Mouse (Mus musculus) cerebral cortex, adult 2 months (tissue): ENCODE data around the gene Nags.

ENCODE experiments used
- WGBS: fragments of 180-500 bp; shearing (Covaris S2); methylation state at CpG from one replicate; pipeline ENCODE4 v1.1.7; 2018; 5-methylcytosine and 5-hydroxymethylcytosine counted together

Gene Nags

DNA sequence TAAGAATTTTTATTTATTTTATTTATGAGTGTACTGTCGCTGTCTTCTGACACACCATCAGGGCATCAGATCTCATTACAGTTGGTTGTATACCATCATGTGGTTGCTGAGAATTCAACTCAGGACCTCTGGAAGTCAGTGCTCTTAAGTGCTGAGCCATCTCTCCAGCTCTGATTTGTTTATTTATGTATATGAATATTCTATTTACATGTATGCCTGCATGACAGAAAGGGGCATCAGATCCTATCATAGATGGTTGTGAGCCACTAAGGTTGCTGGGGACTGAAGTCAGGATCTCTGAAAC, 11.4 kb downstream of the Nags start:
- WGBS: 7% methylated on average over 1 of the region's 1 CpGs

DNA sequence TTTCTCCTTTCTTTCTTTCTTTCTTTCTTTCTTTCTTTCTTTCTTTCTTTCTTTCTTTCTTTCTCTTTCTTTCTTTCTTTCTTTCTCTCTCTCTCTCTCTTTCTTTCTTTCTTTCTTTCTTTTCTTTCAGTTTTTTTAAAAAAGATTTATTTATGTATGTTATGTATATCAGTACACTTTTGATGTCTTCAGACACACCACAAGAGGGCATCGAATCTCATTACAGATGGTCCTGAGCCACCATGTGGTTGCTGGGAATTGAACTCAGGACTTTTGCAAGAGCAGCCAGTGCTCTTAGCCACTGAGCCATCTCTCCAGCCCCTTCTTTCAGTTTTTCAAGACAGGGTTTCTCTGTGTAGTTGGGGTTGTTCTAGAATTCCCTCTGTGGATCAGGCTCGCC, 12.7 kb downstream of the Nags start:
- WGBS: 71% methylated on average over 2 of the region's 2 CpGs

DNA sequence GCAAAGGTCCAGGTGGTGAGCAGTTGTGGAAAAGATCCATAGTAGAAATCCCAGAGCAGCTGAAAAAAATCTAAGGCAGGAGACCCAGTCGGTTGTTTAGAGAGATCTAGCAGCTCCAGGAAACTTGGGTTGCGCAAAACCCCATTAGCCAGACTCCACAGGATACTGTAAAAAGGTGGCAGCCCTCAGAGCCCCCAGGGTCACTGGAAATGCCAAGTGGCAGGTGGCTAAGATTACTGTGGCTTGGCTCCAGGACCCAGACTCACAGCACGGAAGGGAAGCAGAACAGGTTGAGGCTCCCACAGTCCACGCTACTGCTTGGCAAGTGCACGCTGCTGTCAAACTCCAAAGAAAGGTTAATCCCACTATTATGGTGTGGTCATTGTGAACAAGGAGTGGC, 14.5 kb downstream of the Nags start:
- WGBS: 84% methylated on average over 5 of the region's 5 CpGs

DNA sequence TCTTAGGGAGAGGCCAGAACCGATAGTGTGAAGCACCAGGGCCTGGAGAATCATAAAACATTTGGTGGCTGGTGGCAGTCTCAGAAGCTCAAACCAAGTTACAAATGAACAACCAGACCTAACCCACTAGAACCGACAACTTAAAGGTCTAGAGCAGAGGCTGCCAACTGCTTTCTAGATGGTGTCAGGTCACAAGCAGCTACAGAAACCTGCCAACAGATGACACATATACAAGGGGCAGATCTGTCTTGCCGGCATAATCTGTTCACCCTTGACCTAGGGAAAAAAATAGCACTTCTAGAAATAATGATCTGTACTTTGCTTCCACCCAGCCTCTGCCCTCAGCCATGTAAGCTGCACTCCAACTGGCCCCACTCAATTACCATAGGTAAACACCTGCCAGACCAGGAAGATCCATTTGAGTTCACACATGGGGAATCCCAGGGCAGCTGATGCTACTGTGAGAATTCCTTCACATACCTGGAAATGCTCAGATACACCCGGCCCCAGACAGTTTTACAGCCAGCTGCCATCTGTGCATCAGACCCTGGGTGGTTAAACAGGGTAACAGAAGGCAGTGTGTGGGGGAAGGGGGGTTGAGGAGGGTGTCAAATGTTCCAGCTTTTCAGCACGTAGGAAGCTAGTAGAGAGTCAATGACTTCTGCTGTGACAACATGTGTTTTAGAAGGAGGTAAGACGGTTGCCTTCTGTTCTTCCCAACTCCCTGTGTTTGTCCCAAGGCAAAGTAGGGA, 20.8 kb downstream of the Nags start:
- 50% methylated on average over 6 of the region's 6 CpGs for WGBS

DNA sequence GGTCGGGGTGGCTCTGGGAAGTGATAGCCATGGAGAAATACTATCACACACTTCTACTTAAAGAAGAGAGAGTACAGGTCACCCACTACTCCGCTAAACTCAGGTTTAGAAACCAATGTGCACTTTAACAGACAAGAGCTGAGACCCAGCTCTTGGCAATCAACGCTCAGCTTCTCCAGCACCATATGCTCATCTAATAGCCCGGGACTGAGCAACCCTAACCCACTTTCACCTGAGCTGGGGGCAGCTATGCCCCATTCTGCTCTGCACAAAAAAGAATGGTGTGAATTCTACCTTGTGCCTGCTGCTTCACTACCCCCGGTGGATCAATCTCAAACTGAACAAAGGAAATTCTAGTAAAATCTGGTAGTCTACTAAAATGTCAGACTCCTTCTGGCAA, 22.2 kb downstream of the Nags start:
- WGBS: 75% methylated on average over 5 of the region's 5 CpGs

DNA sequence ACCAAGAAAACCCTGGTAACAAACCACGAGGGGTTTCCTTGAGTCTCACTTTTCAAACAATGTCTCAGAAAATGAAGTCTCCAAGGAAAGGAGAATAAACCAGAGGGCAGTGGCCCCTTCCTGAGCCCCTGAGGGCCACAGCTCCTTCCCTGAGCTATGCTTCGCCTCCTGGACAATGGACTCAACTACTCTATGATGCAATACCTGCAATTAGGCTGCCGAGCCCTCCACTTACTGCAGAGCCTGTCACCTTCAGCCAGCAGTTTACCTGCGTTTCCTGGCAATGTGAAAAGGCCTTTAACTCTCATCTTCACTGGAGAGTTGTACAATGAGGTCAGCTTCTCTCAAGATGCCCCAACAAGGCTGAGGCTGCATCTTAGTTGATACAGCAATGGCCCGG, 23.4 kb downstream of the Nags start:
- WGBS: 63% methylated on average over 5 of the region's 5 CpGs

DNA sequence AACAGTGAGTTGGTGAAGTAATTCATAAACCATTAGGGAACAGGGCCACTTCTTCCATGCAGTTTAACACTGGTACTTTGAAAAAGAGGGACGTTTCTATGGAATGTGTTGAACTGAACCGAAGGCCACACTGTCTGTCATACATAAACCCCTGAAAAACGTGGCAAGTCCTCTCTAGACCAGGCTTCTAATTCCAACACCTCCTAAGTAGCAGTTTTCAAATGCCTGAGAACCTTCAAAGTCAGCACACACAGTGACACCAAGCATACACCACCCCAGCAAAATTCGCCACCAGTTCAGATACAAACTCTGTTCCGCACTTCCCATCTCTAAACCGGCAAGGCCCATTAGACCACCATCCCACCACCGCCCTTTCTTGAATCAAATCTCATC, 38.9 kb downstream of the Nags start:
- 2% methylated on average over 7 of the region's 7 CpGs for WGBS

DNA sequence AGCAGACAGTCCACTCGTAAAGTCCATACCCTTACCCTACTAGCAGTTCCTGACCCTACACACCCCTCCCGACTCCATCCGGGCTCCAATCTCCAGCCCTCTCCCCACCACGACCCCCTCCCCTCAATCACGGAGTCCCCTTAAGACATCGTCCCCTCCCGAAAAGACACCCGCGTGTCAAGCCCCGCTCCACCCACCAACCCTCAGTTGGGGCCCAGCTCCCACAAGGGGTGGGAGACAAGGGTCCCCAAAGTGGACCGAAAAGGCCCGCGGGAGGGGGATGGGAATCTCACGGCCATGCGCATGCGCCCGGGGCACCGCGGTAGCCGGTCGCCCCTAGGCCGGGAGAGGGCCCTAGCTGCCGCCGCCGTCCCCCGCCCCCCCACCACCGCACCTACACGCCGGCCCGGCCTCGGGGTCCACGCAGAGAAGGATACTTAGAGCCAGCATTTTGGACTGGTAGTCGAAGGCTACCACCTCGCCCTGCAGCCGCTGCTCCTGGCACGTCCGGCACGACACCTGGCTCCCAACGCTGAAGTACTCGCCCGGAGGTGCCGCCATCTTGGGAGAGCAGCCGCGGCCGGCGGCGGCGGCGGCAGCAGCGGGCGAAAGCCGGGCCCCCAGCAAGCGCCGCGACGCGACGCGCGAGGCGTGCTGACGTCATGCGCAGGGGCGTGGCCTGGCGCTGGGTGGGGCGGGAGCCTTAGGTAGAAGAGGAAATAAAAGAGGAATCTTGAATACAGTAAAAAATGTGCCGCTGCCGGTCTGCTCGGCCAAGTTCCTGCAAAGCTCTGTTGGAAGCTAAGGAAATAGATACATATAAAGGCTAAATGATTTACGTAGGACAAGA, 39.6 kb downstream of the Nags start, which contains the start of gene Lsm12:
Gene Lsm12, minus strand, starts transcription at position 651 of the 850 bp plus-strand sequence.
- WGBS: under 1% methylated on average over 69 of the region's 70 CpGs

DNA sequence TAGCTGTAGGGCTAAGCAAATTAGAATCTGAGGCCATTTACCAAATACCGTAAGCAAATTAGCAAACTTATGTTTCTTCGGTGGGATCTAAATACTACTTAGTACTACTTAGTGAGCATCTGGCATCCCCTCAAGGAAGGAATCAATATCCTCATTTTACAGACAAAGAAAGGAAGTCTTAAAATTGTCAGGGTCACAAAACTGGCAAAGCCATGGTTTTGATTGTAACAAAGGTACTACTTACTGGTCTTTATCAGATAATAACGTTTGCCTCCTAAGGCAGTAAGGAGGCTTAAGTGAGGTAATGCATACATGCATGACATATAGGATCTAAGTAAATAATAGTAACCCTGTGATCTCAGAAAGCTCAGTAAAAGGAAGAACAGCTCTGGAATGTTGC, 40.4 kb downstream of the Nags start:
- WGBS: 18% methylated on average over 3 of the region's 3 CpGs

DNA sequence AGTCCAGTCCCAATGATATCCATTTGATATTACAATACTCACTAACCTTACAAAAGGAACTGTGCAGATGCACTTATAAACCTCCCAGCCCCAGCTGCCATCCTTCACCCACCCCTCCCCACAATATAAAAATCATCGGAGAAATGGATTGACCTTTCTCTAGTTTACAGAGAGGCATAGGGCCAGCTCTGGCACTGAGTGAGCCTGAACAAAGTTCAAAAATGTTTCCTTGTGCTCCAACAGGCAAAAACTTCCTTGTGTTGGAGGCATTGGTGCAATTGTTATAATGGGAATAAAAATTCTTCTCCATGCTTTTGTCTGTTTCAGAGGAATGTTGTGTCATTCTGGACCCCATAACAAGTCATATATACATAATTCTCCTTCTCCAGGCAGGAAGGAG, 40.9 kb downstream of the Nags start:
- 69% methylated on average over 1 of the region's 1 CpGs for WGBS

DNA sequence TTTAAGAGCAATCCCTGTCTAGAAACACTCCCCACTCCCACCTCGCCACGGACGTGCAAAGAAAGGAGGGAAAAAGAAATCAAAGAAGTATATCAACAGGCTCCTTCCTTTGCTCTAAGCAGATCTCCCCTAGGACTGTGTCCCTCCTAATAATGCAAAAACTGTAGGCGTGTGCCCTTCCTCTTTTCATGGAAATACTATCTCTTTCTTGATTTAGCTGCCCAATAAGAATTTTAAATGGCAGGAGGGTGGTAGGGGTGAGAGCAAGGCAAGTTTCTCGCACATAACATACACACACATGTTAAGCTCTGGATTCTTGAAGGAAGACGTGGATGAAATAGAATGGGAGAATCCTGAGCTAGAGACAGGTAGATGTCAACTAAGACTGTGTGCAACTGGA, 43.7 kb downstream of the Nags start:
- WGBS: 64% methylated on average over 6 of the region's 6 CpGs

DNA sequence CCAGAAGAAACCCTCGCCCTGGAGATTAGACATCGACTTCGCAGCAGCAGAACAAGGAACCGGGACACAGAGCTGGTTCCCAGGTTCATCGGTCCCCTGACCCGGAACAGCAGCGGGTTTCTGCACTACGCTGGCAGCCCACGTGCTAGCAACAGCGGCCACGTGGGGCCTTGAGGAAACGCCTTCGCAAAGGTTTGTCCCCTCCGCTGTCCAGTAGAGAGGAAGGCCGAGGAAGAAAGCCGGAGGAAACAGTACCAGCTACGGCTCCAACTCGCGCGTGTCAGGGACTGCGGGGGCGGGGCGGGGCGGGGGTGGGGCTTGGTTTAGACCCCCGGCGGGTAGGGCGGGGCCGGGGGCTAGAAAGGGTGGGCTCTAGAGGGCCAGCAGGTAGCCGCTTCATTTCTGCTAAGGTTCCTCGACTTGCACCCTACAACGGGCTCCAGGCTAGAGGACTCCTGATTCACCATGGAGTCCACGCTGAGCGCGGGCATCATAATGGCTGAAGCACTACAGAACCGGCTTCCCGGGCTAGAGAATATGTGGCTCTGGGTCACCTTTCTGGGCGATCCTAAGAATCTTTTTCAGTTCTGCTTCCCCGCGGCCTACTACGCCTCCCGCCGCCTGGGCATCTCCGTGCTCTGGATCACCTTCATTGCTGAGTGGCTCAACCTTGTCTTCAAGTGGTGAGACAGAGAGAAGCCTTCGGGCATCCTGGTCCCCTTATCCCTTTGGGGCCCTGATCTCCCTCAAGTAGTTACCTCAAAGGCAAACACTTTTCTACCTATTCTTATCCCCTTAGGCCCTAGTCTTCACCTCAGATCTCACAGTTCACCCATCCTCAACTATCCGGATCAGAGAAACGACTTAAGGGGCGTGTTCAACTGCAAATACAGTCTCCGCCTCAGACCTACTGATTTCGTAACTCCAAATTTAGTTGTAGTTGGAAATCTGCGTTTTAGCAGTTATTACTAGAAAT, 44.4 kb downstream of the Nags start, which contains the start of gene G6pc3:
Gene G6pc3, plus strand, starts transcription at position 160 of the 976 bp plus-strand sequence.
- WGBS: 1% methylated on average over 50 of the region's 50 CpGs

DNA sequence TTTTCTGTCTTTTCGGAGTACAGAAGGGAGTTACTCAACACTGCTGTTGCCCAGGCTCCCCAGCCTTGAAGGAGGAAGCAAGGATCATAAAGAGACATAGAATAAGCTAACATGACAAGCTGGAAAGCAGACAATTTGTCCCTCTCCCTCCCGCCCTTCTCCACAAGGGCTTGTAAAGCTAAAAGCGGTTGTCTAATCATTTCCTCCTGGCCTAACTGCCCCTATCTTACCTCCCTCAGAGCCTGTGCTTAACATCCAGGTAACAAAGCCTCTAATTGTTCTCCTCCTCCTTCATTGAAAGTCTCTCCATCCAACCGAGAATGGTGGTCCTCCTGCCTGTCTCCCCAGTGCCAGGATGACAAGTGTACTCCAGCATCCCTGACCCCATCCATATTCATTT, 45.5 kb downstream of the Nags start:
- WGBS: 66% methylated on average over 4 of the region's 4 CpGs

DNA sequence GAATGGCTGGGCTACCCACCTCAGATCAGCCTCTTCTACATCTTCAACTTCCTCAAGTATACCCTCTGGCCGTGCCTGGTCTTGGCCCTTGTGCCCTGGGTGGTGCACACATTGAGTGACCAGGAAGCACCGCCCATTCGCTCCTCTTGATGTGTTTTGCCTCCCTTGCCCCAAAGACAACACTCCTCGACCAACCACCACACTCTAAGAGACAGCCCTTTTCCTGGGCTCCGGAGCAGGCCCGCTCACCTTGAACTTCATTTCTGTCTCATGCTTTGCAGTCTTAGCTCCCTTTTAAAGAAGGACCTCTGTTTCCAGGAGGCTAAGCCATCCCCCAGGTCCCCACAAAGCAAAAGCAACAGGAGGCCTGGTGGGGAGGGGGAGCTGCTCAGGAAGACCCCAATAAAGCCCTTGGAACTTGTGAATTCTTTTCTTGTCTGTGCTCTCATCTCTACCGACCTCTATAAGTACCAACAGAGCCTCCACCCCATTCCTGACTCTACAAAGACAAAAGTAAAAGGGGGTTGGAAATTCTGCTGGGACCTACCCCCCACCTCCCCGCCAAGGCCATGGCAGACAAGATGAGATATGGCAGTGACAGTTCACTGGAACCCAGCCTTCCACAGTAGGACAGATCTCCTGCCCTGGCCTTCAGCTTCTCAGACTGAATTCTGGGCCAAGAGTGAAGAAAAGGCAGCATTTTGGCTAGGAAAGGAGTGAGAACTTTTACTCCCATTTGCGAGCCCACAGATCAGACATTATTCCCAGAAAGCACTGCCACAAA, 48.5 kb downstream of the Nags start:
- 76% methylated on average over 9 of the region's 9 CpGs for WGBS

DNA sequence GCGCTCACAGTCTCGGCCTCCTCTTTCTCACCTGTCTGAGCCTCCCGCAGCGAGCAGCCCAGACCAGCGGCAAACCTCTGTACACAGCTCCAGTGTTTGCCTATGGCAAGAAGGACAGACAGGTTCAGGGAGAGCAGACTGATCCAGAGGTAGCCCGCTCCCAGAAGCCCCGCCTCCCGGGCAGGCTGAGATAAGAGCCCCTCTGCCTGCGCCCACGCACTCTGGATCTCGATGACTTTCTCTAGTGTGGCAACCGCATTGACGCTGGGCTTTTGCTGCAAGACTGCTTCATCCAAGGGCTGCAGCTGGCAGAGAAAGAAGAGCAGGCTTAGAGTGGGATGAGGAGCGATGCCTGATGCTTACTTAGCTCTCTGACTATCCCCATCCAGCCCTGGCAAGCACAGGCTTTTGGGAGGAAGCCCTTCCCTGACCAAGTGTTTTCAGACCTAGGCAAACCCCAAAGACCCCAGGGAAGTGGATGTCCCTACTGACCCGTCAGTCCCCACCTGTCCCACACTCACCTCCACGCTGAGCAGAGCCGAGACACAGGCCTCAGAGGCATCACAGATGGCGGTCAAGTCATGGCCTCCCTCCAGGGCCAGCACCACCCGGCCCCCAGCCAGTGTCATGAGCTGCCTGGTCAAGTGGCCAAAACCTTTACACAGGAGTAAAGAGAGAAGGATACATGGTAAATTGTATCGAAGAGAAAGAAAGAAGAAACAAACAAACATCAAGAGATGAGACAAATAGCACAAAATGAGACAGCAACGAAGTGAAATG, 50.9 kb downstream of the Nags start:
- WGBS: 67% methylated on average over 21 of the region's 21 CpGs

DNA sequence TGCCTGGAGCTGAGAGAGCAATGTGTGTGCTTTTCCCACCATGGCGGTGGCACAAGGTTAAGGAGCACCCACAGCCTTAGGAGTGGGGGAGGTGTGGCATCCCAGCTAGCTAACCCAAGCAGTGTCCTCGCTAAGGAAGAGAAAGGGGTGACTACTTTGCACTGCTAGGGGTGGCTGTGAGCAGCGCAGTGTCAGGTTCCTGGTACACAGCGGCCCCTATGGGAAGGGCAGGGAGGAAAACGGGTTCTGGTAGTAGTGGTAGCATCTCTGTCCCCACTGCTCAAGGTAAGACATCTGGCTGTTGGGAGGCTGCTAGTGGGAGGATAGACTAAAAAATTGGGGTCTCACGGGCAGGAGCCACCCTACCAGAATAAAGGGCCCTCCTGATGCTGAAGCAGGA, 52.9 kb downstream of the Nags start:
- WGBS: 66% methylated on average over 6 of the region's 6 CpGs
